Mouse (Mus musculus): ENCODE measurements at regions not wholly inside any gene's neighbourhood (a gene's known extent, or its start where the extent isn't known, plus 50 kb on each side); places are given as distances from the start of the nearest gene placed in this dataset.

DNA sequence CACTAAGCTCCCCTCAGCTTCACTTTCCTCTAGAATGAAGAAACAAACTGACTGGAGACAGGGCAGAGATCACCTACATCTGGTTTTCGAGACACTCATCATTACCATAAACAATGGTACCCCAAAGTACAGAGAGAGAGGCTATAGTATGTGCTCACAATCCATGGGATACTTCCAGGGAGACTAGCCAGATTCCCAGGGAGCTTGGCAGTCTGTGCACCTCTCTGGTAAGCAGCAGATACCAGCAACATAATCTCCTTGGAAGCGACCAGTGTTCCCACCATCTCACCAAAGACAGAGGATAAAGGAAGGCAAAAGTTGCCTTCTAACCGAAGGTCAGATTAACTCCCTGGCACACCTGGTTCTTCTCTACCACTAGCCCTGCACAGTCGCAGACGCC lies 256.4 kb downstream of the Prdm2 start:
- H3K4me2 ChIP-seq (ENCODE audit: insufficient read depth, low read depth, poor library complexity, severe bottlenecking), result no peak overlapping the region
- H3K27me3 ChIP-seq (replicated peaks), result no peaks in the 10 kb centered on the region
- in situ Hi-C loops (cut with MboI; ENCODE audit: low pct_ligation_motif_present, low pct_unique_long_range_greater_than_20kb, low sequenced_read_pairs) (no loop called here), dilution Hi-C loops (cut with MboI; ENCODE audit: extremely low pct_ligation_motif_present, extremely low pct_unique_long_range_greater_than_20kb, low sequenced_read_pairs) (no loop called here)
- peaks cover 70% of the 10 kb centered on the region for H3K9me3 ChIP-seq (replicated peaks; ENCODE audit: low read length)
- TF ChIP-seq CHD1 (IDR thresholded peaks at IDR 0.05; ENCODE audit: low read depth, low read length) (no peak), NRF1 (IDR thresholded peaks at IDR 0.05; ENCODE audit: low read depth, low read length) (no peak), IRF4 (IDR thresholded peaks at IDR 0.05; ENCODE audit: low read depth, low read length) (no peak), E2F4 (IDR thresholded peaks at IDR 0.05; ENCODE audit: insufficient replicate concordance, low read depth, low read length) (no peak), RCOR1 (conservative IDR thresholded peaks at IDR 0.05; ENCODE audit: low read depth, low read length) (no peak), SIN3A (IDR thresholded peaks at IDR 0.05; ENCODE audit: low read length) (no peak), NELFE (IDR thresholded peaks at IDR 0.05; ENCODE audit: low read depth, low read length) (no peak), BHLHE40 (IDR thresholded peaks at IDR 0.05; ENCODE audit: low read depth, low read length) (no peak), MAZ (IDR thresholded peaks at IDR 0.05; ENCODE audit: low read depth, low read length) (no peak), ZMIZ1 (IDR thresholded peaks at IDR 0.05; ENCODE audit: low read depth, low read length) (no peak), TCF12 (IDR thresholded peaks at IDR 0.05; ENCODE audit: low read depth, low read length) (no peak), ZC3H11A (IDR thresholded peaks at IDR 0.05; ENCODE audit: low read depth, low read length) (no peak), ZNF384 (IDR thresholded peaks at IDR 0.05; ENCODE audit: low read depth, low read length) (no peak)
- H3K4me1 ChIP-seq (ENCODE audit: control insufficient read depth in 1 of 2, insufficient read depth in 2 of 2), result no peaks in the 10 kb centered on the region
- no peak overlapping the region for H3K9ac ChIP-seq (ENCODE audit: insufficient read depth, low read depth)
- no peak for DNase-seq (ENCODE audit: extremely low read depth)
- no peak overlapping the region for H3K4me3 ChIP-seq (replicated peaks in 1 of 3; ENCODE audit: low read depth in 2 of 3, low read length in 2 of 3, poor library complexity in 1 of 3)
- no peaks in the 10 kb centered on the region for H3K79me2 ChIP-seq (replicated peaks; ENCODE audit: control insufficient read depth, extremely low read depth, insufficient read depth, poor library complexity, severe bottlenecking)
- H3K27ac ChIP-seq (ENCODE audit: insufficient read depth, low read depth), result no peak overlapping the region
- H3K36me3 ChIP-seq (replicated peaks in 1 of 2; ENCODE audit: control insufficient read depth in 1 of 2, insufficient read depth in 1 of 2, low read length in 1 of 2), result no peaks in the 10 kb centered on the region

DNA sequence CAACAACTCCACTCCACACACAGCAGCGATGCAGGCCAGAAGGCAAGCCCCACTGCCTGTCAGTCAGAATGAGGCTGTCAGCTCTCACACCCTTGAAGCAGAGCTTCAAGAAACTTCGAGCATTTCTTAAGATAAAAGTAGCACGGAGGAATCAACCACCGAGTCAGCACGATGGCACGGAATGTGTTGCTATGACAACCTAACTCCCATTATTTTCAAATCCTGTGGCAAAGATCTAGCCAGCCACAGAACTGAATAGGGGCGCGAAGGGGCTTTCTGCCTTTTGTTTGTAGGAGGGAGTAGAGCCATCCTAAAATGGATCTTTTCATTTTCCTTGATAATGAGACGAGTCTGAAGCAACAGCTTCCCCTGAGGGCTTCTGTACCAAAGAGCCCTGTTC lies 259.1 kb downstream of the Prdm2 start:
- peaks cover 74% of the 10 kb centered on the region for H3K9me3 ChIP-seq (replicated peaks; ENCODE audit: low read length)
- H3K4me1 ChIP-seq (ENCODE audit: control insufficient read depth in 1 of 2, insufficient read depth in 2 of 2), result no peaks in the 10 kb centered on the region
- no peaks in the 10 kb centered on the region for H3K36me3 ChIP-seq (replicated peaks in 1 of 2; ENCODE audit: control insufficient read depth in 1 of 2, insufficient read depth in 1 of 2, low read length in 1 of 2)
- H3K4me3 ChIP-seq (replicated peaks in 1 of 3; ENCODE audit: low read depth in 2 of 3, low read length in 2 of 3, poor library complexity in 1 of 3), result no peak overlapping the region
- no peaks in the 10 kb centered on the region for H3K27me3 ChIP-seq (replicated peaks)
- dilution Hi-C loops (cut with MboI; ENCODE audit: extremely low pct_ligation_motif_present, extremely low pct_unique_long_range_greater_than_20kb, low sequenced_read_pairs), result no loop called here
- H3K9ac ChIP-seq (ENCODE audit: insufficient read depth, low read depth), result no peak overlapping the region
- H3K4me2 ChIP-seq (ENCODE audit: insufficient read depth, low read depth, poor library complexity, severe bottlenecking), result no peak overlapping the region
- no peaks in the 10 kb centered on the region for H3K79me2 ChIP-seq (replicated peaks; ENCODE audit: control insufficient read depth, extremely low read depth, insufficient read depth, poor library complexity, severe bottlenecking)
- H3K27ac ChIP-seq (ENCODE audit: insufficient read depth, low read depth), result no peak overlapping the region
- TF ChIP-seq MXI1 (IDR thresholded peaks at IDR 0.05; ENCODE audit: low read depth, low read length) (no peak), ZNF384 (IDR thresholded peaks at IDR 0.05; ENCODE audit: low read depth, low read length) (no peak), ELF1 (IDR thresholded peaks at IDR 0.05; ENCODE audit: low read depth, low read length) (no peak), RCOR1 (conservative IDR thresholded peaks at IDR 0.05; ENCODE audit: low read depth, low read length) (no peak), PAX5 (IDR thresholded peaks at IDR 0.05; ENCODE audit: low read length) (no peak), TCF12 (IDR thresholded peaks at IDR 0.05; ENCODE audit: low read depth, low read length) (no peak), EP300 (IDR thresholded peaks at IDR 0.05; ENCODE audit: low read length) (no peak), JUN (IDR thresholded peaks at IDR 0.05; ENCODE audit: insufficient read depth, low read depth, low read length) (no peak), TBP (conservative IDR thresholded peaks at IDR 0.05; ENCODE audit: low read depth, low read length) (no peak), POLR2A (IDR thresholded peaks at IDR 0.05; ENCODE audit: low read depth, low read length) (no peak), CHD2 (IDR thresholded peaks at IDR 0.05; ENCODE audit: low read length) (no peak), MYC (IDR thresholded peaks at IDR 0.05; ENCODE audit: low read depth, low read length) (no peak), BHLHE40 (IDR thresholded peaks at IDR 0.05; ENCODE audit: low read depth, low read length) (no peak), NELFE (IDR thresholded peaks at IDR 0.05; ENCODE audit: low read depth, low read length) (no peak), HCFC1 (IDR thresholded peaks at IDR 0.05; ENCODE audit: low read depth, low read length) (no peak), MEF2A (IDR thresholded peaks at IDR 0.05; ENCODE audit: borderline replicate concordance, low read depth, low read length) (no peak), UBTF (IDR thresholded peaks at IDR 0.05; ENCODE audit: low read depth, low read length) (no peak), CHD1 (IDR thresholded peaks at IDR 0.05; ENCODE audit: low read depth, low read length) (no peak)
- in situ Hi-C loops (cut with MboI; ENCODE audit: low pct_ligation_motif_present, low pct_unique_long_range_greater_than_20kb, low sequenced_read_pairs), result no loop called here
- no peak for DNase-seq (ENCODE audit: extremely low read depth)

Data from CH12.LX (cell line).